11 mouse cellular contexts compared by ENCODE assay signal in genomic region chr7:75575800-75576585, GRCm38 (mm10).
DNase-seq lines count a peak whose midpoint lies in the region; ATAC-seq and TF ChIP-seq lines count a peak whose summit lies in the region.
"Had no signal": no experiment of that assay in that cellular context is flagged by ENCODE, and none has a peak within 500 bp of the region (broad histone marks: within the 10 kb centered on the region; RNA-seq: fewer than 3 reads in every experiment).

No protein-coding gene starts in this region.

- no peaks in the 10 kb centered on the region for H3K27me3 ChIP-seq in kidney, postnatal 0 days (ENCODE audit: insufficient read depth, low read length)
- no peaks in the 10 kb centered on the region for H3K27me3 ChIP-seq in hindbrain, embryonic 14.5 days (ENCODE audit: control insufficient read depth, insufficient read depth, low read length)
- H3K27me3 ChIP-seq: hindbrain, embryonic 15.5 days; megakaryocyte, embryonic 14.5 days had no signal

- peak; percentile 37 for DNase-seq in kidney, postnatal 0 days (ENCODE audit: low spot score)
- DNase-seq in kidney, postnatal 14 days: no peak
- no peak for DNase-seq in thymus, postnatal 0 days (ENCODE audit: low spot score)
- no peak for DNase-seq in hindbrain, embryonic 14.5 days (ENCODE audit: low spot score)
- no peak for DNase-seq in thymus, postnatal 25 days

- H3K9ac ChIP-seq in kidney, postnatal 0 days (ENCODE audit: low read depth, low read length): no peak overlapping the region
- H3K9ac ChIP-seq in hindbrain, embryonic 14.5 days: no peak overlapping the region
- H3K9ac ChIP-seq: hindbrain, embryonic 15.5 days had no signal

- no peak overlapping the region for H3K4me3 ChIP-seq in kidney, postnatal 0 days (replicated peaks; ENCODE audit: low read depth, low read length)
- no peak overlapping the region for H3K4me3 ChIP-seq in bone marrow macrophage, adult 2 months (ENCODE audit: insufficient read depth, low read length)
- no peak overlapping the region for H3K4me3 ChIP-seq in hindbrain, embryonic 14.5 days (replicated peaks; ENCODE audit: low read length)
- H3K4me3 ChIP-seq: hindbrain, embryonic 15.5 days; left cerebral cortex, adult 2 months; megakaryocyte, embryonic 14.5 days had no signal

- WGBS in kidney, postnatal 0 days: 58% methylated on average over 1 of the region's 1 CpGs
- WGBS in hindbrain, embryonic 14.5 days: 97% methylated on average over 1 of the region's 1 CpGs

- no peak for ATAC-seq in kidney, postnatal 0 days (replicated peaks; ENCODE audit: low FRiP score, low read depth)
- peak; percentile 50 for ATAC-seq in granulocyte monocyte progenitor cell, adult 5-6 weeks (replicated peaks; ENCODE audit: poor library complexity, severe bottlenecking)
- peak; percentile 30; the same call in 1 of the 2 replicates for ATAC-seq in megakaryocyte-erythroid progenitor cell, adult 5-6 weeks (replicated peaks; ENCODE audit: low FRiP score, low TSS enrichment, poor library complexity, severe bottlenecking)
- no peak for ATAC-seq in hindbrain, embryonic 14.5 days (ENCODE audit: low FRiP score)

- peak overlapping the region; percentile 81 for H3K27ac ChIP-seq in kidney, postnatal 0 days
- H3K27ac ChIP-seq in bone marrow macrophage, adult 2 months (ENCODE audit: insufficient read depth, low read depth, low read length): peak overlapping the region; percentile 90
- no peak overlapping the region for H3K27ac ChIP-seq in hindbrain, embryonic 14.5 days

- peaks cover 7% of the 10 kb centered on the region; the same call in 1 of the 2 replicates for H3K4me1 ChIP-seq in kidney, postnatal 0 days (replicated peaks; ENCODE audit: insufficient read depth, low read length)
- H3K4me1 ChIP-seq in bone marrow macrophage, adult 2 months (ENCODE audit: control insufficient read depth, insufficient read depth, low read length): peaks cover 31% of the 10 kb centered on the region
- no peaks in the 10 kb centered on the region for H3K4me1 ChIP-seq in hindbrain, embryonic 14.5 days (replicated peaks; ENCODE audit: control insufficient read depth, insufficient read depth, low read length)

- no peak for TF ChIP-seq CTCF in kidney, postnatal 0 days (IDR thresholded peaks at IDR 0.05; ENCODE audit: low read depth)
- TF ChIP-seq CTCF in bone marrow macrophage, adult 2 months (IDR thresholded peaks at IDR 0.05; ENCODE audit: low read depth, low read length): no peak

- peaks cover 2% of the 10 kb centered on the region; the same call in 1 of the 2 replicates for H3K36me3 ChIP-seq in kidney, postnatal 0 days (ENCODE audit: insufficient read depth, low read length)
- H3K36me3 ChIP-seq in hindbrain, embryonic 14.5 days (replicated peaks; ENCODE audit: control insufficient read depth, insufficient read depth): no peaks in the 10 kb centered on the region
- H3K36me3 ChIP-seq: hindbrain, embryonic 15.5 days had no signal

- peak overlapping the region; percentile 26; the same call in 1 of the 2 replicates for H3K4me2 ChIP-seq in kidney, postnatal 0 days (ENCODE audit: low read length)
- no peak overlapping the region for H3K4me2 ChIP-seq in hindbrain, embryonic 14.5 days (replicated peaks)
- H3K4me2 ChIP-seq: hindbrain, embryonic 15.5 days had no signal

- H3K9me3 ChIP-seq in kidney, postnatal 0 days (replicated peaks; ENCODE audit: low read length): no peaks in the 10 kb centered on the region
- no peaks in the 10 kb centered on the region for H3K9me3 ChIP-seq in hindbrain, embryonic 14.5 days (ENCODE audit: control insufficient read depth, low read length)
- H3K9me3 ChIP-seq: hindbrain, embryonic 15.5 days; megakaryocyte, embryonic 14.5 days had no signal

- no peak for TF ChIP-seq POLR2A in bone marrow macrophage, adult 2 months (IDR thresholded peaks at IDR 0.05; ENCODE audit: borderline replicate concordance, low read depth, low read length)

Comparison
In these comparisons a context has a peak if more than half of its experiments do, and no peak if none do; other contexts are left out.
1. ATAC-seq: peak in granulocyte monocyte progenitor cell, adult 5-6 weeks (single experiment) and megakaryocyte-erythroid progenitor cell, adult 5-6 weeks (single experiment); none in kidney, postnatal 0 days (single experiment) and hindbrain, embryonic 14.5 days (single experiment).